Comparison of ENCODE assay signal across 20 mouse cellular contexts in the genomic region with DNA sequence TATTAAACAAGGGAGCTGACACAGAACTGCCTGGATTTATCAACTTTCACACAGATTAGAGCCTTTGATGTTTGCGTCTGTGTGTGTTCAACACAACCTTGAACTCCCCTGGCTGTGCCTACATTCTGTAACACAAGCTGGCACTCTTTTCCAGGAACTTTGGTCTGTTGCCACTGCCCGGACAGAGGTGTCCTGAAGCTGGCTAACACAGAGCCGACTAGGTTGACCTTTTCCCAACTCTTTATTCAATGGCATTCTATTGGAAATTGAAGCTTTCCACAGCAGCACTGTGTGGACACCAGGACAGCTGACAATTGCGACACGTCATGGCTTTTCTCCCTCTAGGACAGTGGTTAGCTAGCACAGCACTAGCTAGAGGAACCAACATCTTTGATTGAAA. TPM values are rescaled to one million over a fixed set of nuclear protein-coding genes. Genes with fewer than 3 reads are reported as not detected.
A peak's percentile ranks its signal among the peaks of the same experiment; 100 is the strongest.
DNase-seq lines count a peak whose midpoint lies in the region; ATAC-seq lines count a peak whose summit lies in the region.
"Had no signal": no experiment of that assay in that cellular context is flagged by ENCODE, and none has a peak within 500 bp of the region (broad histone marks: within the 10 kb centered on the region; RNA-seq: fewer than 3 reads in every experiment).

No protein-coding gene starts in this region.

- no peaks in the 10 kb centered on the region for H3K4me1 ChIP-seq in intestine, embryonic 15.5 days (replicated peaks)
- H3K4me1 ChIP-seq: forebrain, embryonic 13.5 days; heart, embryonic 13.5 days; limb, embryonic 12.5 days; midbrain, embryonic 15.5 days had no signal

- H3K4me2 ChIP-seq in intestine, embryonic 15.5 days (replicated peaks), result no peak overlapping the region
- H3K4me2 ChIP-seq: forebrain, embryonic 13.5 days; heart, embryonic 13.5 days; limb, embryonic 12.5 days; midbrain, embryonic 15.5 days had no signal

- no peak overlapping the region for H3K27ac ChIP-seq in intestine, embryonic 15.5 days
- H3K27ac ChIP-seq: forebrain, embryonic 13.5 days; heart, embryonic 13.5 days; kidney, postnatal 0 days; left cerebral cortex, adult 2 months; limb, embryonic 12.5 days; midbrain, embryonic 15.5 days had no signal

- 66% methylated on average over 5 of the region's 5 CpGs for WGBS in intestine, embryonic 15.5 days

- DNase-seq in ovary, adult 18-20 months (ENCODE audit: low spot score), result peak; percentile 56
- no peak for DNase-seq in ovary, postnatal 14 days (ENCODE audit: low spot score)
- DNase-seq in adrenal gland, postnatal 10 days, result peak; percentile 81
- peak; percentile 3 for DNase-seq in skeletal muscle tissue, adult 2 months (ENCODE audit: low read depth, low spot score)
- no peak for DNase-seq in urinary bladder, adult 2 months (ENCODE audit: low spot score)
- DNase-seq in heart, adult 8-10 months (ENCODE audit: low spot score), result no peak
- DNase-seq: cerebellum, postnatal 10 days; gastrocnemius, postnatal 25 days; right cerebral cortex, postnatal 25 days; thymus, postnatal 36 days had no signal

- no peaks in the 10 kb centered on the region for H3K36me3 ChIP-seq in intestine, embryonic 15.5 days
- H3K36me3 ChIP-seq: heart, embryonic 13.5 days; limb, embryonic 12.5 days; midbrain, embryonic 15.5 days had no signal

- no peaks in the 10 kb centered on the region for H3K9me3 ChIP-seq in intestine, embryonic 15.5 days
- H3K9me3 ChIP-seq: forebrain, embryonic 13.5 days; heart, embryonic 13.5 days; limb, embryonic 12.5 days; midbrain, embryonic 15.5 days had no signal

- H3K9ac ChIP-seq in intestine, embryonic 15.5 days, result no peak overlapping the region
- H3K9ac ChIP-seq: forebrain, embryonic 13.5 days; heart, embryonic 13.5 days; limb, embryonic 12.5 days; midbrain, embryonic 15.5 days had no signal

- no peaks in the 10 kb centered on the region for H3K27me3 ChIP-seq in intestine, embryonic 15.5 days (replicated peaks)
- H3K27me3 ChIP-seq: forebrain, embryonic 13.5 days; heart, embryonic 13.5 days; limb, embryonic 12.5 days; midbrain, embryonic 15.5 days had no signal

- H3K4me3 ChIP-seq in intestine, embryonic 15.5 days (replicated peaks), result no peak overlapping the region
- H3K4me3 ChIP-seq: forebrain, embryonic 13.5 days; heart, embryonic 13.5 days; left cerebral cortex, adult 2 months; limb, embryonic 12.5 days; midbrain, embryonic 15.5 days had no signal

- ATAC-seq in intestine, embryonic 15.5 days, result peak; percentile 47
- ATAC-seq: forebrain, embryonic 13.5 days; midbrain, embryonic 15.5 days had no signal

RNA-seq across cellular contexts. Expression of gene Abcc2, which starts 15.2 kb away (rescaled TPM):
- total RNA-seq in adrenal gland, postnatal 10 days (2021), result 10 to 100 TPM; 10.9 to 25.0 TPM
- polyA plus RNA-seq in intestine, embryonic 15.5 days (2015; fragmentation: Nextera tagmentation; extraction: Ambion mirVana), result 16.7 and 24.3 TPM in 2 replicates
- polyA plus RNA-seq in urinary bladder, adult 2 months (2012; rRNA removed), result 0.28 and 0.50 TPM in 2 replicates
- not detected for total RNA-seq in heart, adult 8-10 months (2022)
- total RNA-seq: gastrocnemius, postnatal 25 days; hematopoietic stem cell, adult 5-6 weeks; MEL had no signal
- polyA plus RNA-seq: forebrain, embryonic 13.5 days; heart, embryonic 13.5 days; limb, embryonic 12.5 days; lung, embryonic 16.5 days had no signal

RNA-seq across cellular contexts. Expression of gene Cox15, which starts 44.4 kb away (rescaled TPM):
- 10 to 100 TPM; 34.9 to 44.9 TPM for total RNA-seq in adrenal gland, postnatal 10 days (2021)
- polyA plus RNA-seq in intestine, embryonic 15.5 days (2015; fragmentation: Nextera tagmentation; extraction: Ambion mirVana), result 12.2 and 14.2 TPM in 2 replicates
- 14.0 and 14.6 TPM in 2 replicates for polyA plus RNA-seq in urinary bladder, adult 2 months (2012; rRNA removed)
- total RNA-seq in heart, adult 8-10 months (2022), result 10 to 100 TPM; 23.7 to 26.4 (median 25.1) TPM

RNA-seq across cellular contexts. Expression of gene Cutc, which starts 44.4 kb away (rescaled TPM):
- total RNA-seq in adrenal gland, postnatal 10 days (2021), result 10 to 100 TPM; 15.7 to 18.7 TPM
- polyA plus RNA-seq in intestine, embryonic 15.5 days (2015; fragmentation: Nextera tagmentation; extraction: Ambion mirVana), result 24.8 and 25.9 TPM in 2 replicates
- 11.1 and 13.3 TPM in 2 replicates for polyA plus RNA-seq in urinary bladder, adult 2 months (2012; rRNA removed)
- total RNA-seq in heart, adult 8-10 months (2022), result 10 to 100 TPM; 13.9 to 15.8 (median 14.6) TPM

Comparison
In these comparisons a context has a peak if more than half of its experiments do, and no peak if none do; other contexts are left out.
1. DNase-seq: peak in ovary, adult 18-20 months (single experiment), adrenal gland, postnatal 10 days (single experiment) and skeletal muscle tissue, adult 2 months (single experiment); none in ovary, postnatal 14 days (single experiment), urinary bladder, adult 2 months (single experiment) and heart, adult 8-10 months (single experiment).
2. RNA of gene Abcc2, which starts 15.2 kb away (total RNA-seq): 10.9 to 25.0 TPM in adrenal gland, postnatal 10 days; not detected in heart, adult 8-10 months; every median in the first group is over 10 times any median in the second.